Mouse (Mus musculus): ENCODE measurements at regions not wholly inside any gene's neighbourhood (a gene's known extent, or its start where the extent isn't known, plus 50 kb on each side); places are given as distances from the start of the nearest gene placed in this dataset.

DNA sequence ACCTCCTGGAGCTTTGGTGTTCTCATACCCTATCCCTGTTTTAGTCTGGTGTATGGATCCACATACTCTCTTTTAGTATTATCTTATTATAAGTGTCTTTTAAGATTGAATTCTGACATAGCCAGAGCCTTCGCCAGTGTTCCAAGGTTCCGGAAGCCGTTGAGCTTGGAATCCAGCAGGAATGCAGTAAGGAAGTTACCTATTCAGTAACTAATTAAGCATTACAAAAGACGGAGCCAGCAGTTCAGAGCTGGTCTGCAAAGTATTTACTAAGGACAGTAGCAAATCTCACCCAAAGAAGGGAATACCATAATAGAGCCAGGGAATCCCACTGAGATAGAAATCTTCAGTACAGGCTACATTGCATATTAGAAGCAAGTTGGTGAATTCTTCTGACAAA, 93.7 kb upstream of the Ghr start:
- peak; percentile 10 for DNase-seq

GRCm38 (mm10) chr15:3672586-3672985, 89.3 kb upstream of the Ghr start:
- no peak for DNase-seq

DNA sequence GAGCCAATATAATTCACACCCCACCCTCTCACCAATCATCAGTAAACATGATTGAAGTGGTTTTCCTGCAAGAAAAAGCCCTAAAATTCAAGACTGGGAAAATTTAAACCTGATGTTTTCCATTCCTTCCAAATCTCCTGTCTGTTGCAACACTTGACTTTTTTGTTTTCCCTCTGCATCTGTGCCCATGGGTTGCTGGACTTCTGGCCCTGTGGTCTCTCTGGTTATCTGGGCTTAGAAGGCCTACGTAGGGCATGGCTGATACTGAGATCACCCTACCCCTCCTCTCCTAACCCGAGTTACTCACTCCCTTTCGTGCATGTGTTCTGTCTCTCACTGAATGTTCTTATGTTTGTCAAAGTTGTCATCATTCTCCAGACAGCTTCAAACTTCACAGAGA, 87.9 kb upstream of the Ghr start:
- no peak for DNase-seq

DNA sequence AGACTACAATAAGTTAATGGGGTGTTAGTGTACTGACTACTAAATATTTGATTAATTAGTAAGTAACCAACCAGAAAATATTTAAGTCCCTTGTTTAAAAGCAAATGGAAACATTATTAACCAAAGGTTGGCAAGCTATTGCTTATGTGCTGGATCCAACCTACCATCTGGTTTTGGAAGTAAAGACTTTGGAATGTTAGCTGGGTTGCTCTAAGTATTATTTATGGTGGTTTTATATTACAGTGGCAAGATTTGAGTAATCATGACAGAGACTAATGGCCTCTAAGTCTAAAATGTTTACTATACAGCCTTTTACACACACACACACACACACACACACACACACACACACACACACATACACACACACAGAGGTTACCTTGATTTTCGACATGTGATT, 86.1 kb upstream of the Ghr start:
- no peak for DNase-seq

- no peak for DNase-seq
Measured at GRCm38 (mm10) chr15:3668863-3669262, 85.6 kb upstream of the Ghr start.

DNA sequence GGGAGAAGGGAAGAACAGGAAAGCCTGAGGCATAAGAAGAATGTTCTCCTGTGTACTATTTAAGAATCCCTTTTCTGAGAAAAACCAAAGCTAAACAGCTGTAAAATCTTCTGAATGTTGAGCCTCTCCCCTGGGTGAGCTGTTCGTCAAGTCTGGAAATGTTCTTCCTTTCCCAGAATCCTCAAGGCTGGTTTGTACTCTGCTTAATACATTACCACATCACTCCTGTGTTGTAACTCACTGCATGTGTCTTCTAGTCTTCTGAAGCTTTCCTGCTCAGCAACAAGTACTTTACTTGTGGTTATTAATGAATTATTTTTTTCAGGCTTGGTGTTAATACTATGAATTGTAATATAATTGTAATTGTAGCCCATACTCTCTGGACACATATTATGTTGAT, 65.4 kb upstream of the Ghr start:
- DNase-seq, result no peak

GRCm38 (mm10) chr15:3640091-3640490, 56.8 kb upstream of the Ghr start:
- no peak for DNase-seq

Data from kidney, postnatal 10 days (tissue).